Mouse (Mus musculus): Measurements from ENCODE around the gene Frs3.
A peak's percentile ranks its signal among the peaks of the same experiment; 100 is the strongest.
"Not testable (repeated sequence)": the region's sequence is repeated elsewhere in the genome, so short reads cannot be mapped to it uniquely, and the experiment has no call there.

The Frs3 gene

GRCm38 (mm10) chr17:47688608-47689575 is at the start of gene Frs3:
Frs3 (plus strand) TSS chr17:47689030.
- DNase-seq = peak; percentile 57

- DNase-seq = no peak
These were observed 45.8 kb upstream of the Frs3 start for GRCm38 (mm10) chr17:47642992-47643391.

GRCm38 (mm10) chr17:47646683-47647082 is 42.1 kb upstream of the Frs3 start:
- DNase-seq = peak; percentile 63

- DNase-seq = no peak
These were observed 39.9 kb upstream of the Frs3 start for GRCm38 (mm10) chr17:47648966-47649365.

- DNase-seq = no peak
These were observed 36.9 kb upstream of the Frs3 start for GRCm38 (mm10) chr17:47651953-47652352.

GRCm38 (mm10) chr17:47654346-47654745 is 34.5 kb upstream of the Frs3 start:
- not testable (repeated sequence) for DNase-seq

GRCm38 (mm10) chr17:47655697-47656096 is 33.1 kb upstream of the Frs3 start:
- DNase-seq = no peak

GRCm38 (mm10) chr17:47657901-47658300 is 30.9 kb upstream of the Frs3 start:
- DNase-seq = no peak

GRCm38 (mm10) chr17:47658741-47659243 is 30.0 kb upstream of the Frs3 start:
- no peak for DNase-seq

GRCm38 (mm10) chr17:47663009-47663713 is 25.7 kb upstream of the Frs3 start:
- no peak for DNase-seq

GRCm38 (mm10) chr17:47664474-47664873 is 24.4 kb upstream of the Frs3 start:
- no peak for DNase-seq

GRCm38 (mm10) chr17:47669166-47669565 is 19.7 kb upstream of the Frs3 start:
- no peak for DNase-seq

- DNase-seq = no peak
These were observed 16.9 kb upstream of the Frs3 start for GRCm38 (mm10) chr17:47671988-47672310.

- DNase-seq = no peak
These were observed 16.3 kb upstream of the Frs3 start for GRCm38 (mm10) chr17:47672311-47673111.

GRCm38 (mm10) chr17:47676581-47676980 is 12.2 kb upstream of the Frs3 start:
- DNase-seq = peak; percentile 50

GRCm38 (mm10) chr17:47678238-47678637 is 10.6 kb upstream of the Frs3 start:
- no peak for DNase-seq

GRCm38 (mm10) chr17:47678702-47679101 is 10.1 kb upstream of the Frs3 start:
- no peak for DNase-seq

- DNase-seq = no peak
These were observed 6.0 kb upstream of the Frs3 start for GRCm38 (mm10) chr17:47682836-47683235.

- peak; percentile 92 for DNase-seq
These were observed 1.2 kb upstream of the Frs3 start for GRCm38 (mm10) chr17:47687409-47688343.

GRCm38 (mm10) chr17:47688344-47688607 is 554 bp upstream of the Frs3 start, which contains the start of gene Tomm6:
Tomm6 (minus strand) TSS chr17:47688386.
- DNase-seq = no peak

- DNase-seq = no peak
These were observed 1.1 kb downstream of the Frs3 start for GRCm38 (mm10) chr17:47689894-47690293.

- no peak for DNase-seq
These were observed 2.8 kb downstream of the Frs3 start for GRCm38 (mm10) chr17:47691650-47692049.

Measured in thymus, postnatal 25 days (tissue).